Mouse (Mus musculus): Measurements from ENCODE around the gene Hist1h2bn. TPM values are rescaled to one million over a fixed set of nuclear protein-coding genes. Genes with fewer than 3 reads are reported as not detected.
"Not testable (repeated sequence)": the region's sequence is repeated elsewhere in the genome, so short reads cannot be mapped to it uniquely, and the experiment has no call there.

Hist1h2bn gene
- polyA plus RNA-seq, 1 experiment from 2014 or later: 4.4 TPM

DNA sequence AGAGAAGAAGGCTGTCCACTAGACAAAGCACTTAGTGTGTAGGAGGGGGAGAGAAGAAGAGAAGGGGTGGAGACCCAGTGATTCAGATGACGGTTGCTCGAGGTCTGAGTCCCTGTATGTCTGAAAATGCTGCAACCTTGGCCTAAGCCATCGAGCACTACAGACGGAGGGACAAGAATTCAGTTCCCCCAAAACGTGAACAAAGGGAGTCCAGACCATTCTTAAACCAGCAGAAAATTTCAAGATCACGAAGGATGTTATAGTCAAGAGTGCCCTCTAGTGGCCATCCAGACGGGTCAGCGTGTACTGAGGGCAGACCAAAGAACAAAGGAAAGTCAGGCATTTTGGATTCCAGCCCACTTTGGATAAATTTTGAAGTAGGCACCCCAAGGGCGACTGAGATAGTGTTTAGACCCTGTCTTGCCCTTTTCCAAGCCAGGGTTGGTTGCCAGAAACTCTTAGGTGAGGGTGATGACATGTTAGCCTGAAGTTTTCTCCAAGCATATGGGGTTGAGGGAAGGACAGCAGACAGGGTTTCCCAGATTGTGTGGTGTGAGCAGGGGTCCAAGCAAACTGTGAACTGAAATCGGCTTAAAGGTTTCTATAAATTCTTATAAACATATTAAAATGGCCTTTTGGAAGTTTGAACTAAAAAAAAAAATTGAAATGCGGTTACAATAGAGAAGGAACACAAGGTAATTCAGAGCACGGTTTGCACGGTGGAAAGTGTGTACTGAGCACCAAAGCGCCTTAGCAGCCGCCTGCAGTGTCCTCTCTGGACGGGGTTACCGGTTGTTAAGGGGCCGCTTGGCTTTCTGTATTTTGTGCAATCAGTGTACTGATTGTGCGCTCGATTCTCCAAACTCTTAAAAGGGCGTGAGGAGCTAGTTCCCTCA, 19.7 kb upstream of the Hist1h2bn start:
- H3K4me2 ChIP-seq (replicated peaks): peak overlapping the region; percentile 67
- peak overlapping the region; percentile 99 for H3K27ac ChIP-seq
- peak overlapping the region; percentile 55 for H3K4me3 ChIP-seq
- H3K9ac ChIP-seq: peak overlapping the region; percentile 76
- WGBS: under 1% methylated on average over 21 of the region's 21 CpGs
- peaks cover 4% of the 10 kb centered on the region; the same call in 1 of the 2 replicates for H3K4me1 ChIP-seq
- peak; percentile 85 for ATAC-seq (ENCODE audit: low FRiP score, low read depth)
- no peaks in the 10 kb centered on the region for H3K9me3 ChIP-seq
- H3K27me3 ChIP-seq: no peaks in the 10 kb centered on the region
- H3K36me3 ChIP-seq: no peaks in the 10 kb centered on the region

DNA sequence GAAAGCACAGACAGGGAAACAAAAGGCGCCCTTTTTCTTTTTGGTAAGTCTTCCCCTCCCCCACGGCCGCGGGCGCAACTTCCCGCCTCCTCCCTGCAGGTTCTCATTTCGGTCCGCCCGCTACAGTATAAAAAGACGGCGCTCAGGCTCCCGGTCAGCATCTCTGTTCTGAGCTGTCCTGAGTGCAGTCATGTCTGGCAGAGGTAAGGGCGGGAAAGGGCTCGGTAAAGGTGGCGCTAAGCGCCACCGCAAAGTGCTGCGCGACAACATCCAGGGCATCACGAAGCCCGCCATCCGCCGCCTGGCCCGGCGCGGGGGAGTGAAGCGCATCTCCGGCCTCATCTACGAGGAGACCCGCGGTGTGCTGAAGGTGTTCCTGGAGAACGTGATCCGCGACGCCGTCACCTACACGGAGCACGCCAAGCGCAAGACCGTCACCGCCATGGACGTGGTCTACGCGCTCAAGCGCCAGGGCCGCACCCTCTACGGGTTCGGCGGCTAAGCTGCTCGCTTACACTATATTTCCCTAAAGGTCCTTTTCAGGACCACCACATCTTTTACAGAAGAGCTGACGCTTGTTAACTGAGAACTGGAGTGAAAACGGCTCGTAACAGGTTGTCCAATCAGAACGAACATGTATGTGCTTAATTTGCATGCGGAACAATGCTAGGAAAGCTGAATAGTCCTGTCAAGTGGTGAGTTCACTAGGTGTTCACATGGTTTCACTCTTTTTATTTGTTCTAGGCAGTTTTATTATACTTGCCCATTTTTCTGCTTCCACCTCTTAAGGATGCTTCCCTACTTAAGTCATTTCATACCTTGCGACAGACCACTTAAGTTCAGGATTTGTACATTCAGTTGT, 18.8 kb upstream of the Hist1h2bn start, which contains the start of gene Hist1h4j:
Gene Hist1h4j (plus strand): TSS at position 159 of the 862 bp plus-strand sequence.
- peak; percentile 90 for ATAC-seq (ENCODE audit: low FRiP score, low read depth)
- Histone ChIP-seq H3K4me2 (replicated peaks) (peak within 1 kb of the TSS; percentile 67), H3K27ac (peak within 1 kb of the TSS; percentile 99), H3K9ac (peak within 1 kb of the TSS; percentile 76), H3K4me3 (peak within 1 kb of the TSS; percentile 55)
- not testable (repeated sequence) for H3K4me1 ChIP-seq, H3K9me3 ChIP-seq, H3K36me3 ChIP-seq, H3K27me3 ChIP-seq
- WGBS: under 1% methylated on average over 48 of the region's 56 CpGs

DNA sequence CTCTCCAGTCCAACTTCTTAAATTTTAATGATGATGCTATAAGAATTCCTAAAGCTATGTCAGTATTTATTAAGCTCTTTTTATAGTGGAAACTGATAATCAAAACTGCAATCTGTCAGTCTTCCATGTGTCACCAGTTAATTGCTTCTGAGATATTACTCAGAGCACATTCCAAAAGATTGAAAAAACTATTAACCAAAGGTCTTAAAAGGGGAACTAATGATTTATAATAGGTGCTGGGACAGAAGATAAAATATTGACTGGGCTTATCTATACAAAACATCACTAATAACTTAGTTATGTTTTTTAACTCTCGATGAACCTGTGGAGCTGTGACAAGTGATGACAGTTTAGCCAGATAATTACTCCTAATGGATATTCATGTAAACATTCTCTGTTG, 8.9 kb upstream of the Hist1h2bn start:
- WGBS: 92% methylated on average over 1 of the region's 1 CpGs
- H3K4me3 ChIP-seq: no peak overlapping the region
- no peaks in the 10 kb centered on the region for H3K36me3 ChIP-seq
- peaks cover 17% of the 10 kb centered on the region for H3K4me1 ChIP-seq
- H3K9ac ChIP-seq: no peak overlapping the region
- H3K4me2 ChIP-seq (replicated peaks): no peak overlapping the region
- no peaks in the 10 kb centered on the region for H3K9me3 ChIP-seq
- no peaks in the 10 kb centered on the region for H3K27me3 ChIP-seq
- H3K27ac ChIP-seq: no peak overlapping the region
- no peak for ATAC-seq (ENCODE audit: low FRiP score, low read depth)

DNA sequence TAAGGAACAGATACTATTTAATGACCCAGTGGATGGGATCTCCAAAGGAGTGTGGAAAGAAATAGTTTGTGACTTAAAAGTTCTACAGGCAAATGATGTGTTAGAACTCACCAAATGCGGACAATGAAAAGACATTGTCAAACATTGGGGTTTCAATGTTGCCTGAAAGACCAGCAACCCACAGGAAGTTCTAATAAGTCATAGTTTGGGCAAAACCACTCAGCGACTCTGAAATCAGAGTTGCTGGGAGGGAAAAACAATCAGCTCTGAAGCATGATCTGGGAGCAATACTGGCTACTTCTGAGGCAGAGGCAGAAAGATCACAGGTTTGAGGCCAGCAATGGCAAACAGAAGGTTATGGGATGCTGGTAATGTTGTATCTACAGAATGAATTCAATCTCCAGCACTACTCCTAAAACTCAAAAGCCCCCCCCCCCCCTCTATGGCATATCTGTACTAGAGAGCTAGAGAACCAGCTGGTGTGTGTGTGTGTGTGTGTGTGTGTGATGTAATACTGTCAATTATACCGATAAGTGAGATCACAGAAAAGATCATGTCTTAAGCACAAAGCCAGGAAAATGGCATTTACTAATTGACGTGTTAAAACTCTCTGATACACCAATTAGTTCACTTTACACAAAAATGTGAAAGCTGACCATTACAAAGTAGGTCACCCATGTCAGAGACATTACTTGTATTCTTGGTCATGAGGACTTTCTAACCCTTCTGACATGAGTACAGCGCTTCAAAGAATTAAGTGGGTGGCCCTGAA, 4.3 kb upstream of the Hist1h2bn start:
- Histone ChIP-seq H3K4me3 (peak overlapping the region; percentile 60), H3K9me3 (no peaks in the 10 kb centered on the region), H3K4me1 (peaks cover 32% of the 10 kb centered on the region), H3K4me2 (replicated peaks) (peak overlapping the region; percentile 87), H3K9ac (peak overlapping the region; percentile 77), H3K36me3 (no peaks in the 10 kb centered on the region), H3K27me3 (no peaks in the 10 kb centered on the region), H3K27ac (peak overlapping the region; percentile 72)
- no peak for ATAC-seq (ENCODE audit: low FRiP score, low read depth)
- WGBS: 3% methylated on average over 5 of the region's 5 CpGs

DNA sequence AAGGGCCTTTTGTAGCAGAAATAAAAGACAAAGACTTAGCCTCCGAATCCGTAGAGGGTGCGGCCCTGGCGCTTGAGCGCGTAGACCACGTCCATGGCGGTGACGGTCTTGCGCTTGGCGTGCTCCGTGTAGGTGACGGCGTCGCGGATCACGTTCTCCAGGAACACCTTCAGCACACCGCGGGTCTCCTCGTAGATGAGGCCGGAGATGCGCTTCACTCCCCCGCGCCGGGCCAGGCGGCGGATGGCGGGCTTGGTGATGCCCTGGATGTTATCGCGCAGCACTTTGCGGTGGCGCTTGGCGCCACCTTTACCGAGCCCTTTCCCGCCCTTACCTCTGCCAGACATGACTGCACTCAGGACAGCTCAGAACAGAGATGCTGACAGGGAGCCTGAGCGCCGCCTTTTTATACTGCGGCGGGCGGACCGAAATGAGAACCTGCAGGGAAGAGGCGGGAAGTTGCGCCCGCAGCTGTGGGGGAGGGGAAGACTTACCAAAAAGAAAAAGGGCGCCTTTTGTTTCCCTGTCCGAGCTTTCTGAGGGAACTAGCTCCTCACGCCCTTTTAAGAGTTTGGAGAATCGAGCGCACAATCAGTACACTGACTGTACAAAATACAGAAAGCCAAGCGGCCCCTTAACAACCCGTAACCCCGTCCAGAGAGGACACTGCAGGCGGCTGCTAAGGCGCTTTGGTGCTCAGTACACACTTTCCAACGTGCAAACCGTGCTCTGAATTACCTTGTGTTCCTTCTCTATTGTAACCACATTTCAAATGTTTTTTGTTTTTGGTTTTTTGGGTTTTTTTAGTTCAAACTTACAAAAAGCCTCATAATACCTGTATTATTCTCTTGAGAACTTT, 3.5 kb upstream of the Hist1h2bn start, which contains the start of gene Hist1h4k:
Gene Hist1h4k (minus strand): TSS at position 347 of the 859 bp plus-strand sequence.
- H3K27me3 ChIP-seq, H3K9me3 ChIP-seq, H3K36me3 ChIP-seq: not testable (repeated sequence)
- Histone ChIP-seq H3K9ac (peak within 1 kb of the TSS; percentile 77), H3K4me3 (peak within 1 kb of the TSS; percentile 60), H3K4me1 (peaks cover 36% of the 10 kb centered on the region), H3K27ac (peak within 1 kb of the TSS; percentile 98), H3K4me2 (replicated peaks) (peak within 1 kb of the TSS; percentile 87)
- WGBS: under 1% methylated on average over 50 of the region's 56 CpGs
- ATAC-seq (ENCODE audit: low FRiP score, low read depth): peak; percentile 87

DNA sequence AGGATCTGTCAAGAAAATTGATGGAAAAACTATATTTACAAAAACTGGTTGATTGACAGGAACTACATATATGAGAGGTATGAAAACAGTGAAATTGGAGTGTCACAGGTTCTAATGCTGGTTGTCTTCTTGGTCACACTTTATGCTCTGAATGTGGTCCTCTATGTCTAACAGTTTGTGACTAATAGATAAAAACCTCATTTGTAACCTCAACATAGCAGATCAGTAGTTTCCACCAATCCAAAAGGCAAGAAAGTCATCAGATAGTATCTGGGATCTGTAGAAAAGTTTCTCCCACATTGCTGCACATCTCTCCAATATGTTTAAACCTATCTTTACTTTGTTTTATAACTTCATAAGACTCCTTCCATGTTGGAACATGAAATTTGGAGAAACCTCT, 2.5 kb upstream of the Hist1h2bn start:
- Histone ChIP-seq H3K27ac (peak overlapping the region; percentile 93; the same call in 1 of the 2 replicates), H3K4me3 (no peak overlapping the region), H3K36me3 (no peaks in the 10 kb centered on the region), H3K4me1 (peaks cover 36% of the 10 kb centered on the region), H3K4me2 (replicated peaks) (no peak overlapping the region), H3K27me3 (no peaks in the 10 kb centered on the region), H3K9me3 (no peaks in the 10 kb centered on the region), H3K9ac (no peak overlapping the region)
- ATAC-seq (ENCODE audit: low FRiP score, low read depth): no peak

DNA sequence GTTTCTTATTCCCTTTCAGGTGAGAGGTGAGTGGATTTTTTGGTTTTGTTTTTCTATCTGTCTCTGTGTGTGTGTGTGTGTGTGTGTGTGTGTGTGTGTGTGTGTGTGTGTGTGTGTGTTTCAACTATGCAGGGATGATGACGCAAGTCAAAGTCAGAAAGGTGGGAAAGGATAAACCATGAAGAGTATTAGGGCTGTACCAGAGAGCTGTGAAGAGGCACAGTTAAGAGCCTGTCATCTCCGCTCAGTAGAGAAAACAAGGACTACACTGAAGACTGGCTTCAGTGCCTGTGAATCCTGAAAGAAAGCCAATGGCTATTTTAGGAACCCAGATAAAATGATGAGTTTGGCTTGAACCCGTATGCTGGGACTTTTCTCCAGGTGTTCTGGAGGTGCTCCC, 2.1 kb upstream of the Hist1h2bn start:
- ATAC-seq (ENCODE audit: low FRiP score, low read depth): no peak
- WGBS: 83% methylated on average over 3 of the region's 3 CpGs
- peak overlapping the region; percentile 93 for H3K27ac ChIP-seq
- H3K36me3 ChIP-seq: no peaks in the 10 kb centered on the region
- peaks cover 36% of the 10 kb centered on the region for H3K4me1 ChIP-seq
- H3K9ac ChIP-seq: no peak overlapping the region
- H3K4me3 ChIP-seq: no peak overlapping the region
- peak overlapping the region; percentile 75 for H3K4me2 ChIP-seq (replicated peaks)
- no peaks in the 10 kb centered on the region for H3K27me3 ChIP-seq
- no peaks in the 10 kb centered on the region for H3K9me3 ChIP-seq

DNA sequence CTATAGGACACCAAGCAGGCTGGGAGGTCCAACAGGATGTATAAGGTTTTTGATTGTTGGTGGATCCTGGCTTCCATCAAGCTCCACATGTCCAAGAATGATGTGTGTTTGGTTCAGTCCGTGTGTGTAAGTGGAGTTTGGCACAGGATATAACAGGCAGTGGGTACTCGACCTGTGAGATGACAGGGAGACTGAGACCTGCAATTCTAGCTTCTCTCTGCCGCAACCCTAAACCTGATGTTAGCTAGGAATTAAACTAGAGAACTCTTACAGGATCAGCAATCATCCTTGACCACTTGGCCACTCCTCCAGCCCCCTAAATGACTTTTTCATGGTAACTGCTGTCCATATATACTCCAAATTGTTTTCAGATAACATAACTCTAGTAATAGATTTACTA, 1.6 kb upstream of the Hist1h2bn start:
- no peaks in the 10 kb centered on the region for H3K36me3 ChIP-seq
- no peak for ATAC-seq (ENCODE audit: low FRiP score, low read depth)
- WGBS: 33% methylated on average over 3 of the region's 3 CpGs
- H3K27me3 ChIP-seq: no peaks in the 10 kb centered on the region
- peak overlapping the region; percentile 93 for H3K27ac ChIP-seq
- H3K4me2 ChIP-seq (replicated peaks): peak overlapping the region; percentile 75
- no peaks in the 10 kb centered on the region for H3K9me3 ChIP-seq
- H3K9ac ChIP-seq: peak overlapping the region; percentile 43; the same call in 1 of the 2 replicates
- H3K4me3 ChIP-seq: peak overlapping the region; percentile 46
- H3K4me1 ChIP-seq: peaks cover 34% of the 10 kb centered on the region

DNA sequence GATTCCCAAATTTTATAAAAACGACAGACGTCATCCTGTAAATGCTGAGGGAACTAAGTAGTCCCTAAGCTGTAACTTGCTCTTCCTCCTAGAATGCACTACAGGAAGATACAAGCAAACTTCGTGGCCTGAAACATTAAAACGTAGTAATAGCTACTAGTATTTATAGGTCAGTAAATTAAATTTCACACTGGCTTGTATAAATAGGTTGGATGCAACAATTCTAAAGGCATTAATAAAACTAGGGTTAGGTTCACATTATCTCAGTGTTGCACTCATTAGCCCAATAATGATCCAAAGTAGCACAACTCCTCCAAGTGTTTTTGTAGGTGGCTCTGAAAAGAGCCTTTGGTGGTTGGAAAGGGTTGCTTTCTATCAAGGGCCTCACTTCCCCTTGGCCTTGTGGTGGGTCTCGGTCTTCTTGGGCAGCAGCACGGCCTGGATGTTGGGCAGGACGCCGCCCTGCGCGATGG, 836 bp upstream of the Hist1h2bn start:
- no peak for ATAC-seq (ENCODE audit: low FRiP score, low read depth)
- Histone ChIP-seq H3K4me3 (peak overlapping the region; percentile 46), H3K9me3 (no peaks in the 10 kb centered on the region), H3K4me2 (replicated peaks) (peak overlapping the region; percentile 75), H3K27ac (peak overlapping the region; percentile 93), H3K9ac (peak overlapping the region; percentile 78), H3K36me3 (no peaks in the 10 kb centered on the region), H3K27me3 (no peaks in the 10 kb centered on the region), H3K4me1 (peaks cover 31% of the 10 kb centered on the region)
- WGBS: 1% methylated on average over 10 of the region's 10 CpGs

DNA sequence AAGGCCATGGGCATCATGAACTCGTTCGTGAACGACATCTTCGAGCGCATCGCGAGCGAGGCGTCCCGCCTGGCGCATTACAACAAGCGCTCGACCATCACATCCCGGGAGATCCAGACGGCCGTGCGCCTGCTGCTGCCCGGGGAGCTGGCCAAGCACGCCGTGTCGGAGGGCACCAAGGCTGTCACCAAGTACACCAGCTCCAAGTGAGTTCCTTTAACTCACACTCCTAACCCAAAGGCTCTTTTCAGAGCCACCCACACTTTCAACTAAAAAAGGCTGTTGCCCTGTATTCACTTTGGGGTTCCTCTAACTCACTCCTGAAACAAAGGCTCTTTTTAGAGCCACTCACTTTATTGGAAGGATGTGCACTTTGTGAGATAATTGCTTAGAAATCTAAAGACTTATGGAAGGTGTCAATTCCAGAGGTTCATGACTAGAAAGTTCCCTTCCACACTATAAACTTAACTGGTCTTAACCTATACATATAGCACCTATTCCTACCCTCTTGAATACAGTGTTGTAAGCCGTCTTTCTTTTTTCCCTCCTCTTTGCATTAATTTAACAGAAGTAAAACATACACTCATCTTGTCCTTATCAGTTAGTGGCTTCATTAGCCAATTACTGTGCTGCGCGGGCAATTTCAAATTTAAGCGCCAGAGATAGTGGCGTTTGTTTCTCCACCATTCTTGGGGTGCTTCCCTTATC, 525 bp downstream of the Hist1h2bn start:
- Histone ChIP-seq H3K4me2 (replicated peaks) (peak overlapping the region; percentile 75), H3K27ac (peak overlapping the region; percentile 93), H3K4me3 (peak overlapping the region; percentile 46), H3K9ac (peak overlapping the region; percentile 65), H3K4me1 (peaks cover 20% of the 10 kb centered on the region)
- H3K27me3 ChIP-seq; H3K36me3 ChIP-seq; H3K9me3 ChIP-seq; ATAC-seq (ENCODE audit: low FRiP score, low read depth): not testable (repeated sequence)
- WGBS: under 1% methylated on average over 26 of the region's 26 CpGs
